Mouse (Mus musculus) embryonic facial prominence, embryonic 14.5 days (tissue): ENCODE measurements around the gene Fam229b. TPM values are rescaled to one million over a fixed set of nuclear protein-coding genes. Genes with fewer than 3 reads are reported as not detected.

Source experiments
- ATAC-seq: fragments of 200-750 bp; cut with Nextera tagmentation; 2 replicates; pipeline ENCODE4 v1.8.0; 2017; ENCODE audit warnings: low read depth, moderate number of reproducible peaks, moderate TSS enrichment
- DNase-seq: peaks from one replicate; pipeline ENCODE4 v3.0.0-alpha.2; 2015; ENCODE audit warnings: low spot score
- H3K27ac ChIP-seq: fragments of 300-500 bp; sonication (generic); replicated peaks from 2 replicates; pipeline ENCODE4 v1.5.1; 2014; ENCODE audit warnings: low read depth, mild to moderate bottlenecking, low read length, moderate library complexity
- H3K27me3 ChIP-seq: fragments of 300-500 bp; sonication (generic); replicated peaks from 2 replicates; pipeline ENCODE4 v1.6.1; 2014; ENCODE audit warnings: low read length; ENCODE audit not compliant: control insufficient read depth, insufficient read depth
- H3K36me3 ChIP-seq: fragments of 300-500 bp; sonication (generic); 2 replicates; pipeline ENCODE4 v1.6.1; 2014; ENCODE audit warnings: low read length, mixed read lengths; ENCODE audit not compliant: control insufficient read depth, insufficient read depth
- H3K4me1 ChIP-seq: fragments of 300-500 bp; sonication (generic); 2 replicates; pipeline ENCODE4 v1.6.1; 2014; ENCODE audit warnings: antibody characterized with exemption, low read length; ENCODE audit not compliant: control insufficient read depth, insufficient read depth
- H3K4me2 ChIP-seq: fragments of 300-500 bp; sonication (generic); 2 replicates; pipeline ENCODE4 v1.6.1; 2014; ENCODE audit warnings: low read depth, mild to moderate bottlenecking, low read length, moderate library complexity, mixed read lengths
- H3K4me3 ChIP-seq: fragments of 300-500 bp; sonication (generic); 2 replicates; pipeline ENCODE4 v1.5.1; 2014; ENCODE audit warnings: low read depth, mild to moderate bottlenecking, low read length
- H3K9ac ChIP-seq: fragments of 300-500 bp; sonication (generic); 2 replicates; pipeline ENCODE4 v1.6.1; 2014; ENCODE audit warnings: low read depth, mild to moderate bottlenecking, low read length, moderate library complexity, mixed read lengths
- H3K9me3 ChIP-seq: fragments of 300-500 bp; sonication (generic); 2 replicates; pipeline ENCODE4 v1.6.1; 2016; ENCODE audit warnings: low read length; ENCODE audit not compliant: control insufficient read depth
- WGBS: fragments of 180-500 bp; shearing (Covaris S2); extraction: QIAGEN DNeasy Blood & Tissue Kit; methylation state at CpG from one replicate; pipeline ENCODE4 v1.1.7; 2014; 5-methylcytosine and 5-hydroxymethylcytosine counted together
- polyA plus RNA-seq: library from polyadenylated mRNA; unstranded; fragments of >200 nt; fragmentation: Nextera tagmentation; extraction: Ambion mirVana; gene quantifications from 2 replicates; pipeline ENCODE4 v1.2.1, GENCODE M21; 2014

The Fam229b gene
- polyA plus RNA-seq, 1 experiment from 2014 or later, result 12.4 TPM

- WGBS, result 67% methylated on average over 4 of the region's 4 CpGs
- DNase-seq (peak; percentile 51), ATAC-seq (no peak)
- Histone ChIP-seq H3K27me3 (no peaks in the 10 kb centered on the region), H3K9me3 (no peaks in the 10 kb centered on the region), H3K4me2 (no peak overlapping the region), H3K4me3 (no peak overlapping the region), H3K4me1 (no peaks in the 10 kb centered on the region), H3K36me3 (peaks cover 87% of the 10 kb centered on the region), H3K27ac (no peak overlapping the region), H3K9ac (no peak overlapping the region)
Measured at GRCm38 (mm10) chr10:39106935-39107334, 26.8 kb downstream of the Fam229b start.

GRCm38 (mm10) chr10:39106413-39106812, 27.3 kb downstream of the Fam229b start:
- H3K9ac ChIP-seq, result no peak overlapping the region
- peaks cover 84% of the 10 kb centered on the region for H3K36me3 ChIP-seq
- 49% methylated on average over 3 of the region's 3 CpGs for WGBS
- H3K27ac ChIP-seq, result no peak overlapping the region
- H3K9me3 ChIP-seq, result no peaks in the 10 kb centered on the region
- H3K4me1 ChIP-seq, result no peaks in the 10 kb centered on the region
- H3K27me3 ChIP-seq, result no peaks in the 10 kb centered on the region
- ATAC-seq (peak; percentile 59), DNase-seq (peak; percentile 11)
- H3K4me3 ChIP-seq, result no peak overlapping the region
- no peak overlapping the region for H3K4me2 ChIP-seq

DNA sequence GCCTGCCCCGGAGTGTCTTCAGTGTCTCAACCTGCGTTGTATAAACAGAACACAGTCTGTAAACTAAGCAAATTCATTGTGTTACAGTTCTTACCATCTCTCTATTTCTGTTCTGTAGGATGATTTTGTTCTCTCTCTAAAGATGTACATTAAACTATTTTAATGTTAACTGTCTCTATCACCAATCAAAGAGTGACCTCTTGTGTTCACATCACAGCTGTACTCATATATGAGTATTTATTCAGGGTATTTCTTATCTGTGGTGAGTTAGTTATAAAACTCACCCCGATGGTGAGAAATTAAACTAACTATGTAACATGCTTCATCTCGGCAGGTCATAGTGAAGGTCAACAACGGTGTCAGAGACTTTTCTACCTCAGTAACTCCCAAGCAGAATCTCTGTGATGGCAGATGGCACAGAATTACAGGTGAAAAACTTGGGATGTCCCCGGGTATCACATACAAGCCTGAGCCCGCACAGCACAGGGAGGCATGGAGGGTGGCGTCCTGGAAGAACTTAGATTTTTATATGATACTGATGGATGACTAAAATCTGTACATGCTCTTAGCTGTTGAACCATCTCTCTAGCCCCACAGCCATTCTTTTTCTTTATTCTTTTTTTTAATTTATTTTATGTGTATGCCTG, 28.8 kb downstream of the Fam229b start:
- no peaks in the 10 kb centered on the region for H3K9me3 ChIP-seq
- DNase-seq (no peak), ATAC-seq (no peak)
- H3K27me3 ChIP-seq, result no peaks in the 10 kb centered on the region
- 94% methylated on average over 8 of the region's 8 CpGs for WGBS
- H3K4me3 ChIP-seq, result no peak overlapping the region
- no peak overlapping the region for H3K9ac ChIP-seq
- H3K27ac ChIP-seq, result no peak overlapping the region
- no peak overlapping the region for H3K4me2 ChIP-seq
- H3K4me1 ChIP-seq, result no peaks in the 10 kb centered on the region
- peaks cover 75% of the 10 kb centered on the region for H3K36me3 ChIP-seq

DNA sequence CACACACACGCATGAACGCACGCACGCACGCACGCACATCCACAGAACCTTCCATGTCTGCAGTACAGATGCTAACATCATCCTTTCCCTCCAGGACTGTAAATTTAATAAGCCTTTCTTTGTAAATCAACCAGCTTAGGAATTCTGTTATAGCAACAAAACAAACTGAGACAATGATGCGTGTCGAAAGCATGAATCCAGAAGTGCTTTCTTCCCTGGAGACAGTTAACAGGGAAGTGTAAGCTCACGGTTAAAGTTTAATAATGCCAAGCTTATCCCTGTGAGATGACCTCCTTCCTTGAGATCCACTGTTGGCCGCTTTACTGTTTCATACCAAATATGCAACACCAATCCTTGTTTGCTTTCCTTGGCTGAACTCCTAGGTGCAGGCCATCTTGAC, 35.0 kb downstream of the Fam229b start:
- ATAC-seq, result no peak
- Histone ChIP-seq H3K36me3 (peaks cover 70% of the 10 kb centered on the region), H3K27ac (no peak overlapping the region), H3K27me3 (no peaks in the 10 kb centered on the region), H3K4me2 (no peak overlapping the region), H3K9ac (no peak overlapping the region), H3K4me1 (no peaks in the 10 kb centered on the region), H3K9me3 (no peaks in the 10 kb centered on the region), H3K4me3 (no peak overlapping the region)
- WGBS, result 89% methylated on average over 10 of the region's 10 CpGs
- no peak for DNase-seq

DNA sequence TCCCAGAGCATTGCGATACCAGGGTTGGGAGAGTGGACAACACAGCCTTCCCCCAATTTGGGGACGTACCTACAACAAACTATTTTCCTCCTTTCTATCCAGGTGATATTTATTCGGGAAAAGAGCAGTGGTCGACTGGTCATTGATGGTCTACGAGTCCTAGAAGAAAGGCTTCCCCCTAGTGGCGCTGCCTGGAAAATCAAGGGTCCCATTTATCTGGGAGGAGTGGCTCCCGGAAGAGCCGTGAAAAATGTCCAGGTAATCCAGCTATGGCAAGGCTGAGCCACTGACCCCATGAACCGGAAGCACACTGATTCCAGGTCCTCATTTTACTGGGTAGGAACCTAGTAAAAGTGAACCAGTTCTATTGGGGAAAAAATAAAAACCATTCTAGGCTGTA, 36.7 kb downstream of the Fam229b start:
- no peak overlapping the region for H3K27ac ChIP-seq
- no peak overlapping the region for H3K4me2 ChIP-seq
- peaks cover 67% of the 10 kb centered on the region for H3K36me3 ChIP-seq
- no peak for ATAC-seq
- H3K4me3 ChIP-seq, result no peak overlapping the region
- H3K4me1 ChIP-seq, result no peaks in the 10 kb centered on the region
- H3K27me3 ChIP-seq, result no peaks in the 10 kb centered on the region
- no peak overlapping the region for H3K9ac ChIP-seq
- WGBS, result 81% methylated on average over 9 of the region's 9 CpGs
- DNase-seq, result no peak
- no peaks in the 10 kb centered on the region for H3K9me3 ChIP-seq

- Histone ChIP-seq H3K27me3 (no peaks in the 10 kb centered on the region), H3K36me3 (peaks cover 75% of the 10 kb centered on the region), H3K9me3 (no peaks in the 10 kb centered on the region), H3K27ac (no peak overlapping the region), H3K4me2 (no peak overlapping the region), H3K4me1 (no peaks in the 10 kb centered on the region), H3K9ac (no peak overlapping the region), H3K4me3 (no peak overlapping the region)
- 83% methylated on average over 4 of the region's 4 CpGs for WGBS
- DNase-seq, result no peak
- no peak for ATAC-seq
Measured at GRCm38 (mm10) chr10:39072048-39072447, 61.7 kb downstream of the Fam229b start.

Other genes starting within 250 kb of the Fam229b start
- 106 and 117 TPM in 2 replicates for gene Lama4, start 168.4 kb downstream of the Fam229b start, polyA plus RNA-seq
- gene Tube1, start 62 bp upstream of the Fam229b start, polyA plus RNA-seq, result 12.5 and 13.8 TPM in 2 replicates
- gene Ccn6, start 29.9 kb upstream of the Fam229b start, polyA plus RNA-seq, result 0.56 and 1.2 TPM in 2 replicates
- gene Fyn, start 234.9 kb upstream of the Fam229b start, polyA plus RNA-seq, result 51.9 and 60.8 TPM in 2 replicates